Mouse (Mus musculus) layer of hippocampus, adult 2 months (tissue): ENCODE results near the gene Baiap2. TPM values are rescaled to one million over a fixed set of nuclear protein-coding genes. Genes with fewer than 3 reads are reported as not detected.
A peak's percentile ranks its signal among the peaks of the same experiment; 100 is the strongest.

Experiments
- DNase-seq, 2 experiments: peaks; one replicate each; pipeline ENCODE4 v3.0.0; 2022; ENCODE audit warnings: low spot score in 2 of 2
- H3K27ac ChIP-seq: fragments of 200-600 bp; 2 replicates; pipeline ENCODE4 v1.8.1; 2022
- H3K4me3 ChIP-seq: fragments of 200-600 bp; 2 replicates; pipeline ENCODE4 v1.8.1; 2022; ENCODE audit warnings: mild to moderate bottlenecking
- CTCF ChIP-seq: fragments of 200-600 bp; conservative IDR thresholded peaks from 2 replicates; pipeline ENCODE4 v1.8.1; 2022; ENCODE audit warnings: antibody characterized with exemption, mild to moderate bottlenecking, moderate library complexity
- total RNA-seq, 2 experiments: library from RNA; stranded (reverse); gene quantifications; 2 replicates each; pipeline ENCODE4 v1.2.3; 2021

Gene Baiap2
- total RNA-seq, 2 experiments from 2014 or later, result 244 to 257 TPM

GRCm38 (mm10) chr11:119928023-119928681 lies 14.4 kb upstream of the Baiap2 start:
- H3K27ac ChIP-seq, result peak overlapping the region; percentile 47; the same call in 1 of the 2 replicates
- peak in 1 of 2 experiments; percentile 53 for DNase-seq
- TF ChIP-seq CTCF, result no peak
- H3K4me3 ChIP-seq, result peak overlapping the region; percentile 28; the same call in 1 of the 2 replicates

DNA sequence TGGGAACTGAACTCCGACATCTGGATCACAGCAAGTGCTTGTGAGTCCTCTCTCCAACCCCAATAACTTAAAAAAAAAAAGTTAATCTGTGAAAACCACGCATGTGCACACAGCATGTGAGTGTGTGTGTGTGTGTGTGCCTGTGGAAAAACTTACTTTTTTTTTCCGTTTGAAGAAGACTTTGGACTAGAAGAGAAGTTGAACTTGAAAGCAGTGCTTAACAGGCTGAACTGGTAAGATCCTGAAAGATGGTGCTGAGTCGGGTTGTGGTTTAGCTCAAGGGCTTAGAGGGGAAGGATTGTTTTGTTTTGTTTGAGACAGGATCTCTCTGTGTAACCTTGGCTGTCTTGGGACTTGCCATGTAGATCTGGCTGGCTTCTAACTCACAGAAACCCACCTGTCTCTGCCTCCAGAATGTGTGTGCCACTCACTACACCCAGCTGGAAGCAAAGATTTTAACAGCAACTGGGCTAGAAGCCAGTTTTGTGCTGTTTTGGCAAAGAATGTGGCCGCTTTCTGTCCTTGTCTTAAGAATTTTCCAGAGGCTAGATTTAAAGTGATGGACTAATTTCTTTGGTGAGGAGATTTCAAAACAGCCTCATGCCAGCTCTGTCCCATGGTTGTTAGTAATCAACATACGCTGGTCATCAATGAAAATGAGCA lies 12.8 kb upstream of the Baiap2 start:
- H3K27ac ChIP-seq, result no peak overlapping the region
- no peak overlapping the region for H3K4me3 ChIP-seq
- DNase-seq, result no peak
- TF ChIP-seq CTCF, result no peak

DNA sequence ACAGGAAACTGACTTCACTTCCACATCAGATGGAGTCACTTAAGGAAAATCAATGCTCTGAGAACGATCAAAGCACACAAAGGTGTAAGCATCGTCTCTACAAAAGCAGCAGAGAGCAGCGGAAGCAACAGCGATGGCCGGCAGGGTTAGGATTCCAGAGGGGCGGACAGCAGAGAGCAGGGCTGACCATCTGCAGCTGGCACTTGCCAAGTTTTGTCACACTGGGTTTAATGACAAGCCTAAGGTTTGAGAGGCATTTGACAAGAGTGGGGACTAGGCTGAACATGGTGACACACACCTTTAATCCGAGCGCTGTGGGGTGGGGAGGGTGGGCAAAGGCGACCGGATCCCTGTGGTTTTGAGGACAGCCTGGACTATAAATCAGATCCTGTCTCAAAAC lies 10.8 kb upstream of the Baiap2 start:
- Histone ChIP-seq H3K27ac (no peak overlapping the region), H3K4me3 (no peak overlapping the region)
- no peak for TF ChIP-seq CTCF
- no peak for DNase-seq

DNA sequence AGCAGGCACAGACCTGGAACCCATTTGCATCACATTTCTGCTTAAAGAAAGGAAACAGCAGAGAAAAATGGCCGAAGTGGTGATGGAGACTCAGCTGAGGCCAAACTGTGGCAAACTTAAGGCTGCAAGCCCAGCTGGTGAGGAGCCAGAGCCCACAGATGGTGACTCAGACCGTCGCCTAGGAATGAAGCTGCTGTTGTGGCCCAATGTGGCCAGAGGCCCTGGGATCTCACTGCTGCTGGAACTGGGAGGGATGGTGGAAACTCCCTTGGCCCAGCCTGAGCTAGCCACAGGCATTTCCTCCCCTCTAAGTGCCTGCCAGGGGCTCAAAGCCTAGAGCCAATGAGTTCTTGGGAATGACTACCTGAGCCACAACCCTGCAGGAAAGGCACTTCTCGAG lies 9.4 kb upstream of the Baiap2 start:
- no peak overlapping the region for H3K4me3 ChIP-seq
- no peak for DNase-seq
- no peak for TF ChIP-seq CTCF
- H3K27ac ChIP-seq, result no peak overlapping the region

DNA sequence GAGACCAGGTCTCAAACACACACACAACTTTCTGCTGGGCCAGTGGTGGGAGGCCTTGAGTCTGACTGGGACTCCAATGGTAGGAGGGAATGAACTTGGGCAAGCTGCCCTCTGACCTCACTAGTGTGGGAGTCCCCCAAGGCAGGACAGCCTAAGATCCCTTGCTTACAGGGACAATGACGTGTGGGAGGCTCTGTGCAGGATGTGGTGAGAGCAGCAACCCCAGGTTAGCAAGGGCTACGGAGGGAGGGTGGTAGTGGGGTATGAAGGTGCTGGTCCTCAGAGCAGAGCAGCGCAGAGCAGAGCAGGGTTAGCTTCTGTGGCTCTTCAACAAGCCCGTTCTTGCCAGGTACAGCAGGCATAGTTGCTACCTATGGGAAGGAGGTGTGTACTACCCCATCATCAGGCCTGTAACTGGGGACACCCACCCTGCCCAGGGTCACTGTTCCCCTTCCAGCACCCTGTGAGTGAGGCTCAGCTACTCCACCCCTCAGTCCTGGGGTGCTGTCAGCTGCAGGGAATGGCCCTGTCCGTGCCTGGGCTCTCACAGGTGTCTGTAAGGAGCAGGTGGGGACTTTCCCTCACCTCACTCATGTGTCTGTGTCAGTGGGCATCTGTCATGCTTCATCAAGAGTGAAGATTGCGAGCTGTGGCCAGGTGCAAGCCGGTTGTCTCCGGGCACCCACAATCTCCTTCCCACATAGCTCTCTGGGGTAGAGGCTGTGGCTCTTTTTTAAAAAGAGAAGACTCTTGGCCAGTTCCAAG lies 8.6 kb upstream of the Baiap2 start:
- no peak overlapping the region; the same call in 1 of the 2 replicates for H3K27ac ChIP-seq
- TF ChIP-seq CTCF, result no peak
- no peak for DNase-seq
- H3K4me3 ChIP-seq, result no peak overlapping the region

- peak; percentile 10 for TF ChIP-seq CTCF
- Histone ChIP-seq H3K4me3 (no peak overlapping the region), H3K27ac (no peak overlapping the region)
- DNase-seq, result no peak
Measured at GRCm38 (mm10) chr11:119934773-119935172, 7.8 kb upstream of the Baiap2 start.

- Histone ChIP-seq H3K27ac (peak overlapping the region; percentile 96; the same call in 1 of the 2 replicates), H3K4me3 (no peak overlapping the region)
- TF ChIP-seq CTCF, result peak; percentile 88
- peak in 1 of 2 experiments; percentile 71 for DNase-seq
Measured at GRCm38 (mm10) chr11:119935457-119935856, 7.1 kb upstream of the Baiap2 start.

GRCm38 (mm10) chr11:119936456-119936855 lies 6.1 kb upstream of the Baiap2 start:
- TF ChIP-seq CTCF, result no peak
- no peak for DNase-seq
- H3K4me3 ChIP-seq, result peak overlapping the region; percentile 22; the same call in 1 of the 2 replicates
- H3K27ac ChIP-seq, result peak overlapping the region; percentile 96

DNA sequence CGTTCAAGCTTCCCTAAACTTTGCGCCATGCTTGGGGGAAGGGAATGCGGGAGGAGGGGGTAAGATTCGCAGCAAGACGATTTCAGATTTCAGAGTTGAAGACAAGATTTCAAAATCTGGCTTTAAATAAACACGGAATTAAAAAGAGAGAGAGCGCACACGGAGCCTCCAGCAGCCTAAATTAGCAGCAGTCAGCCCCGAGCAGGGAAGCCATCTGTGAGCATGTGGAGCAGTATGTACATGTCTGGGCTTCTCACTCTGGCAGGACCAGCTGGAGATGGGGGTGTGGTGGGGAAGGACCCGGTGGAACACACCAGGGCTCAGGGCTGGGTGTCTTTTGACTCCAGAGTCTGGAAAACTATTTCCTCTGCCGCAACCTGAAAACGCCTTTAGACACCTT lies 5.3 kb upstream of the Baiap2 start:
- peak overlapping the region; percentile 96 for H3K27ac ChIP-seq
- H3K4me3 ChIP-seq, result peak overlapping the region; percentile 39
- TF ChIP-seq CTCF, result no peak
- DNase-seq, result peak; percentile 79 to 86

GRCm38 (mm10) chr11:119937772-119938502 lies 4.6 kb upstream of the Baiap2 start:
- TF ChIP-seq CTCF, result no peak
- Histone ChIP-seq H3K4me3 (peak overlapping the region; percentile 39), H3K27ac (peak overlapping the region; percentile 96)
- no peak for DNase-seq

- Histone ChIP-seq H3K4me3 (peak overlapping the region; percentile 90; the same call in 1 of the 2 replicates), H3K27ac (peak overlapping the region; percentile 96)
- TF ChIP-seq CTCF, result no peak
- no peak for DNase-seq
Measured at GRCm38 (mm10) chr11:119939073-119939710, 3.4 kb upstream of the Baiap2 start.

GRCm38 (mm10) chr11:119939711-119940106 lies 2.9 kb upstream of the Baiap2 start:
- peak overlapping the region; percentile 90 for H3K4me3 ChIP-seq
- no peak for TF ChIP-seq CTCF
- no peak for DNase-seq
- H3K27ac ChIP-seq, result peak overlapping the region; percentile 96
